Mouse (Mus musculus) liver, embryonic 14.5 days (tissue): ENCODE results near the gene Ttbk2. TPM values are rescaled to one million over a fixed set of nuclear protein-coding genes. Genes with fewer than 3 reads are reported as not detected.

ENCODE experiments used
- ATAC-seq: fragments of 200-750 bp; cut with Nextera tagmentation; 2 replicates; pipeline ENCODE4 v1.8.0; 2017; ENCODE audit warnings: moderate number of reproducible peaks, mild to moderate bottlenecking, moderate library complexity; ENCODE audit not compliant: insufficient read depth
- DNase-seq, 3 experiments: peaks; one replicate each; pipeline ENCODE4 v3.0.0-alpha.2; 2012 to 2013; ENCODE audit warnings: low read depth in 3 of 3, low spot score in 3 of 3
- H3K27ac ChIP-seq: fragments of 300-500 bp; sonication (generic); 2 replicates; pipeline ENCODE4 v1.5.1; 2014; ENCODE audit warnings: moderate library complexity, mild to moderate bottlenecking, control low read depth, inconsistent platforms
- H3K27me3 ChIP-seq: fragments of 300-500 bp; sonication (generic); 2 replicates; pipeline ENCODE4 v1.6.1; 2014; ENCODE audit warnings: mild to moderate bottlenecking, low read length, moderate library complexity; ENCODE audit not compliant: control insufficient read depth, insufficient read depth
- H3K36me3 ChIP-seq: fragments of 300-500 bp; sonication (generic); replicated peaks from 2 replicates; pipeline ENCODE4 v1.6.1; 2014; ENCODE audit warnings: low read depth; ENCODE audit not compliant: control insufficient read depth, insufficient read depth
- H3K4me1 ChIP-seq, 2 experiments: fragments of 200-500 bp in 1 of 2; fragments of 300-500 bp in 1 of 2; sonication (generic) in 1 of 2; replicated peaks; 2 replicates each; pipeline ENCODE4 v1.6.1; 2012 to 2014; ENCODE audit warnings: antibody characterized with exemption in 1 of 2, inconsistent platforms in 1 of 2, low read length in 1 of 2; ENCODE audit not compliant: control insufficient read depth in 2 of 2, insufficient read depth in 2 of 2
- H3K4me2 ChIP-seq: fragments of 300-500 bp; sonication (generic); 2 replicates; pipeline ENCODE4 v1.6.1; 2014; ENCODE audit warnings: low read depth, mild to moderate bottlenecking, control low read depth, moderate library complexity
- H3K4me3 ChIP-seq, 2 experiments: fragments of 200-500 bp in 1 of 2; fragments of 300-500 bp in 1 of 2; sonication (generic) in 1 of 2; 2 replicates each; pipeline ENCODE4 v1.5.1; 2012 to 2014; ENCODE audit warnings: low read depth in 2 of 2, low read length in 2 of 2, mild to moderate bottlenecking in 2 of 2, control low read depth in 1 of 2, inconsistent platforms in 1 of 2, moderate library complexity in 1 of 2; ENCODE audit not compliant: insufficient read depth in 1 of 2
- H3K9ac ChIP-seq: fragments of 300-500 bp; sonication (generic); replicated peaks from 2 replicates; pipeline ENCODE4 v1.6.1; 2014; ENCODE audit warnings: mild to moderate bottlenecking, control low read depth, moderate library complexity
- H3K9me3 ChIP-seq: fragments of 300-500 bp; sonication (generic); 2 replicates; pipeline ENCODE4 v1.6.1; 2016; ENCODE audit warnings: low read length, mixed read lengths; ENCODE audit not compliant: control insufficient read depth
- CTCF ChIP-seq: IDR thresholded peaks from 2 replicates; pipeline ENCODE4 v1.5.1; 2016; ENCODE audit warnings: antibody characterized with exemption, low read depth, control low read depth
- EP300 ChIP-seq: IDR thresholded peaks from 2 replicates; pipeline ENCODE4 v1.6.1; 2016; ENCODE audit warnings: antibody characterized with exemption, low read depth
- WGBS: fragments of 180-500 bp; shearing (Covaris S2); extraction: QIAGEN DNeasy Blood & Tissue Kit; methylation state at CpG from one replicate; pipeline ENCODE4 v1.1.7; 2014; ENCODE audit not compliant: insufficient replicate concordance; 5-methylcytosine and 5-hydroxymethylcytosine counted together
- polyA plus RNA-seq, 2 experiments: library from polyadenylated mRNA; depleted of rRNA in 1 of 2; stranded (reverse) in 1 of 2; unstranded in 1 of 2; fragments of >200 nt; fragmentation: Nextera tagmentation in 1 of 2; extraction: Ambion mirVana in 1 of 2; gene quantifications; 2 replicates each; pipeline versions ENCODE4 v1.2.1 to v1.2.3; 2012 to 2014

Gene Ttbk2
- polyA plus RNA-seq, 2 experiments, result 0.42 to 0.81 TPM

- Histone ChIP-seq H3K9ac (no peak overlapping the region), H3K4me2 (no peak overlapping the region), H3K27ac (no peak overlapping the region), H3K27me3 (no peaks in the 10 kb centered on the region), H3K4me3 (no peak overlapping the region), H3K9me3 (no peaks in the 10 kb centered on the region), H3K4me1 (0 out of 4 replicates have a peak, but pooled peaks cover 2 to 3% of the 10 kb centered on the region in 2 experiments), H3K36me3 (no peaks in the 10 kb centered on the region)
- ATAC-seq (no peak), DNase-seq (no peak)
- TF ChIP-seq EP300 (no peak), CTCF (no peak)
These were observed 143.4 kb downstream of the Ttbk2 start for GRCm38 (mm10) chr2:120707041-120707440.

GRCm38 (mm10) chr2:120702675-120703074 is 147.7 kb downstream of the Ttbk2 start:
- Histone ChIP-seq H3K4me3 (no peak overlapping the region), H3K36me3 (no peaks in the 10 kb centered on the region), H3K4me1 (peaks cover 7 to 14% of the 10 kb centered on the region in 2 experiments), H3K4me2 (no peak overlapping the region), H3K27me3 (no peaks in the 10 kb centered on the region), H3K9me3 (no peaks in the 10 kb centered on the region), H3K27ac (no peak overlapping the region), H3K9ac (no peak overlapping the region)
- no peak for ATAC-seq
- 23% methylated on average over 5 of the region's 5 CpGs for WGBS
- TF ChIP-seq EP300 (no peak), CTCF (0 out of 2 replicates have a peak, but pooled peaks have one; percentile 1)
- DNase-seq, result no peak

- no peaks in the 10 kb centered on the region for H3K27me3 ChIP-seq
- H3K9me3 ChIP-seq, result no peaks in the 10 kb centered on the region
- H3K9ac ChIP-seq, result no peak overlapping the region
- DNase-seq (no peak), ATAC-seq (peak; percentile 41)
- whole genome bisulfite sequencing, result 21% methylated on average over 3 of the region's 3 CpGs
- peaks cover 10 to 24% of the 10 kb centered on the region in 2 experiments for H3K4me1 ChIP-seq
- no peaks in the 10 kb centered on the region for H3K36me3 ChIP-seq
- no peak overlapping the region for H3K27ac ChIP-seq
- TF ChIP-seq EP300, result 0 out of 2 replicates have a peak, but pooled peaks have one; percentile 13
- TF ChIP-seq CTCF, result no peak
- H3K4me2 ChIP-seq, result no peak overlapping the region
- no peak overlapping the region for H3K4me3 ChIP-seq
These were observed 150.0 kb downstream of the Ttbk2 start for GRCm38 (mm10) chr2:120700379-120700885.

- Histone ChIP-seq H3K27ac (no peak overlapping the region), H3K9ac (no peak overlapping the region), H3K9me3 (no peaks in the 10 kb centered on the region), H3K4me1 (peaks cover 10 to 24% of the 10 kb centered on the region in 2 experiments), H3K27me3 (no peaks in the 10 kb centered on the region), H3K36me3 (no peaks in the 10 kb centered on the region), H3K4me2 (peak overlapping the region; percentile 28), H3K4me3 (no peak overlapping the region)
- peak; percentile 87 for ATAC-seq
- DNase-seq, result peak; percentile 39 to 55 (median 51)
- TF ChIP-seq EP300 (peak; percentile 83), CTCF (peak; percentile 21)
- WGBS, result 22% methylated on average over 5 of the region's 5 CpGs
These were observed 152.6 kb downstream of the Ttbk2 start for GRCm38 (mm10) chr2:120697767-120698166.

Other genes starting within 250 kb of the Ttbk2 start
- gene Haus2, start 241.2 kb downstream of the Ttbk2 start, polyA plus RNA-seq (2012; rRNA removed), result 5.8 and 7.4 TPM in 2 replicates
- 11.4 and 11.6 TPM in 2 replicates for gene Haus2, start 241.2 kb downstream of the Ttbk2 start, polyA plus RNA-seq (2014; fragmentation: Nextera tagmentation; extraction: Ambion mirVana)
- 5.9 and 7.5 TPM in 2 replicates for gene Lrrc57, start 241.1 kb downstream of the Ttbk2 start, polyA plus RNA-seq (2012; rRNA removed)
- gene Lrrc57, start 241.1 kb downstream of the Ttbk2 start, polyA plus RNA-seq (2014; fragmentation: Nextera tagmentation; extraction: Ambion mirVana), result 8.6 TPM in 2 replicates
- 1.1 and 1.5 TPM in 2 replicates for gene Stard9, start 221.5 kb downstream of the Ttbk2 start, polyA plus RNA-seq (2012; rRNA removed)
- 0.56 and 0.78 TPM in 2 replicates for gene Stard9, start 221.5 kb downstream of the Ttbk2 start, polyA plus RNA-seq (2014; fragmentation: Nextera tagmentation; extraction: Ambion mirVana)
- 7.6 and 13.7 TPM in 2 replicates for gene Cdan1, start 476 bp downstream of the Ttbk2 start, polyA plus RNA-seq (2012; rRNA removed)
- gene Cdan1, start 476 bp downstream of the Ttbk2 start, polyA plus RNA-seq (2014; fragmentation: Nextera tagmentation; extraction: Ambion mirVana), result 4.8 and 6.1 TPM in 2 replicates
- 5.1 and 6.0 TPM in 2 replicates for gene Ubr1, start 120.1 kb upstream of the Ttbk2 start, polyA plus RNA-seq (2012; rRNA removed)
- 9.3 and 10.2 TPM in 2 replicates for gene Ubr1, start 120.1 kb upstream of the Ttbk2 start, polyA plus RNA-seq (2014; fragmentation: Nextera tagmentation; extraction: Ambion mirVana)
- gene Tmem62, start 126.4 kb upstream of the Ttbk2 start, polyA plus RNA-seq (2012; rRNA removed), result 1.6 and 1.8 TPM in 2 replicates
- 3.0 and 3.5 TPM in 2 replicates for gene Tmem62, start 126.4 kb upstream of the Ttbk2 start, polyA plus RNA-seq (2014; fragmentation: Nextera tagmentation; extraction: Ambion mirVana)
- 26.9 and 38.1 TPM in 2 replicates for gene Ccndbp1, start 157.8 kb upstream of the Ttbk2 start, polyA plus RNA-seq (2012; rRNA removed)
- 45.1 and 46.4 TPM in 2 replicates for gene Ccndbp1, start 157.8 kb upstream of the Ttbk2 start, polyA plus RNA-seq (2014; fragmentation: Nextera tagmentation; extraction: Ambion mirVana)
- gene Epb42, start 186.5 kb upstream of the Ttbk2 start, polyA plus RNA-seq (2012; rRNA removed), result 149 and 162 TPM in 2 replicates
- gene Epb42, start 186.5 kb upstream of the Ttbk2 start, polyA plus RNA-seq (2014; fragmentation: Nextera tagmentation; extraction: Ambion mirVana), result 129 and 131 TPM in 2 replicates
- not detected in 2 replicates for gene Tgm5, start 235.2 kb upstream of the Ttbk2 start, polyA plus RNA-seq (2012; rRNA removed)
- gene Tgm5, start 235.2 kb upstream of the Ttbk2 start, polyA plus RNA-seq (2014; fragmentation: Nextera tagmentation; extraction: Ambion mirVana), result not detected in 2 replicates